Mouse (Mus musculus) erythroblast, embryonic 14.5 days (primary cell): ENCODE measurements around the gene Rassf1.

Source experiments
- GATA1 ChIP-seq: IDR thresholded peaks from 2 replicates; pipeline ENCODE4 v1.6.1; 2012; ENCODE audit warnings: low read length, inconsistent platforms, mixed read lengths
- TAL1 ChIP-seq: IDR thresholded peaks from 3 replicates; pipeline ENCODE4 v1.6.1; 2012; ENCODE audit warnings: low read length, inconsistent platforms, mixed read lengths

- TF ChIP-seq GATA1 (no peak), TAL1 (no peak)
These were observed 42.0 kb downstream of the Rassf1 start for GRCm38 (mm10) chr9:107593101-107593976.
